Mouse (Mus musculus) kidney, adult 10 weeks (tissue): ENCODE results near the gene L1td1. TPM values are rescaled to one million over a fixed set of nuclear protein-coding genes. Genes with fewer than 3 reads are reported as not detected.

Experiments used
- polyA plus RNA-seq: library from polyadenylated mRNA; stranded (reverse); fragments of 350-450 nt; fragmentation: Illumina TruSeq; extraction: RNeasy Lipid Tissue Mini Kit (QIAGEN cat#74804); gene quantifications from one replicate; pipeline ENCODE4 v1.2.3, GENCODE M21; 2014; ENCODE audit warnings: low read depth, low replicate concordance

L1td1 gene
- not detected for polyA plus RNA-seq

GRCm38 (mm10) chr4:98726590-98727237, at the start of gene L1td1:
Gene L1td1, plus strand, starts transcription at chr4:98726734.

Other genes with a start within 250 kb of the L1td1 start
- gene Kank4, start 90.8 kb downstream of the L1td1 start, polyA plus RNA-seq: 2.8 TPM
- gene I0C0044D17Rik, start 97.1 kb downstream of the L1td1 start, polyA plus RNA-seq: not detected
- 78.3 TPM for gene Usp1, start 197.1 kb downstream of the L1td1 start, polyA plus RNA-seq